Mouse (Mus musculus) layer of hippocampus, adult 11-12 months (tissue): ENCODE measurements around the gene Gjb4.
A peak's percentile ranks its signal among the peaks of the same experiment; 100 is the strongest.

ENCODE experiments used
- DNase-seq: peaks from one replicate; pipeline ENCODE4 v3.0.0; 2022; ENCODE audit warnings: low spot score

Gene Gjb4

DNA sequence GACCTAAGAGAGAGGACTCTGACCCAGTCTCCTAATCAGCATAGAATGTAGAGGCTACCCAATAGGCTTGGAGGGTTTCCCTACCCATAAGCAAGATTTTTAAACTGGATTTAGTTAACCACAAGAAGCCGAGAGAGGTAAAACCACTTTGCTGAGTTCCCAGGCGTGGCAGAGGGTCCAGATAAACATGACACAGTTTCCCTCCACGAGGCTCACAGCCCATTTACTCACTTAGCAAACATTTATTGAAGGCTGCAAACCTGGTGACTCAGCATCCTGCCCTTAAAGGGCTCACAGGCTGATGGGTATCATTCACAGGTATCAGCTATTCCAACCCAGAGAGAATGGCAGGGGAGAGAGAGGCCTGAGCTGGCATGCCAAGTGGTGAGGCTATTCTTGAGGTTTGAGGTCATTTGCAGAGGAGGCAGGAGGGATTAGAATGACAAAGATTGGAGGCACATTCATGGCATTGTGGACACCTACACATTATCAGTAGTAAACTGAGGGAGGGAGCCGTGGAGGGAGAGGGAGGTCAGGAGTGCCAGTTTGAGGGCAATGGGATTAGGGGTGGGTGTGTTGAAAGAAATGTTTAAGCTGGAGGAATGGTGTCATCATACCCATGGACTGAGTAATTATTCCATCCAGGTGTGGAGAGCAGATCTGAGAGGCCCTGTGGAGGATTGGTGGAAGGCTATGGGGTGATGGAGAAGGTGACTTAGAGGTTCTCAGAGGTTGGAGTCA lies 4.2 kb downstream of the Gjb4 start:
- no peak for DNase-seq

DNA sequence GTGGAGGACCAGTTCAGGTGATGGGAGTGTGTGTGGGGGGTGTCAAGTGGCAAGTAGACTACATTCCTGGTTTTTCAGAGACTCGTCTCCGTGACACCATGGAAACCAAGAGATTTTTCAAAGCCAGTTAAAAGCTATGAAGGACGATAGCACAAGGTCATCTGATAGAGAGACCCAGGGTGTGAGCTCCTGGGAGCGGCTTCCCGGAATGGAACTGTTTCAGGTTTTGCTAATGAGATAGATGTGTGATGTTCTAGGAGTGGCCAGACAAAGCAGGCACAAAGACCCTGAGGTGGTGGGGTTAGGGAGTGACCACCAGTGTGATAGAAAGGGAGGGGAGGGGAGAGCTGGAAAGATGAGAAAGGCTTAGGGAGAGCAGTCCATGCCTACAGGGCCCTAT lies 8.9 kb downstream of the Gjb4 start:
- no peak for DNase-seq

DNA sequence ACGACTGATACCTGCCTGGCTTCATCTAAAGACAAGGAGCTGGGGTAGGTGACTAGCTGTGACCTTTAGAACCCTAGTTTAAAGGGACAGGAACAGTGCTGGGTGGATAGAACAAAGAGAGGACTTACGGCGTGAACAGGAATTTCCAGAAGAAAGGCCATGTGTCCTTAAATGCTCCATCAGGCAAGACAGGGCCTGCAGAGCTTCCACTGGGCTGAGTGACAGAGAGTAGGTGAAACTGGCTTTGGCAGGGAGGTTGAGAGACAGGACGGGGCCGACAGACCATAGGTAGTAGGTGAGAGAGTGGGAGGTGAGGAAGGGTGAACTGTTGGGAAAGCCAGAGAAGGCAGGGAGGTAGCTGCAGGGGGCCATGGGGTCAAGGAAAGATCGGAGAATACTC lies 12.5 kb downstream of the Gjb4 start:
- DNase-seq: no peak

DNA sequence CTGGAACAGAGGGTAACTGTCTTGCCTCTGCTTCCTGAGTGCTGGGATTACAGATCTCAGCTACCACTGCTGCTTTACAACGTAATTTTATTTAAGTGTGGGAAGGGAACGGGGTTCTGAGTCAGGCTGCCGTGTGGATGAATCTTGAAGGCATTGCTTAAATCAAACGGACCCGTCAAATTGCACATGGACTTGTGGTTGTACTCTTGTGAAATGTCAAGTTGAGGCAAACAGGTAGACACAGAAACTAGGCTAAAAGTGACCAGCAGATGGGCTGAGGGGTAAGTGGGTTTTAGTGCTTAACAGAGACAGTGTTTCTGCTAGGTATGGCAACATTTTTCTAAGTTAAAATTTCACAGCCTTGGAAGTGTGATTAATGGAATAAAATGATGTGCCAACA lies 16.2 kb downstream of the Gjb4 start:
- no peak for DNase-seq

DNA sequence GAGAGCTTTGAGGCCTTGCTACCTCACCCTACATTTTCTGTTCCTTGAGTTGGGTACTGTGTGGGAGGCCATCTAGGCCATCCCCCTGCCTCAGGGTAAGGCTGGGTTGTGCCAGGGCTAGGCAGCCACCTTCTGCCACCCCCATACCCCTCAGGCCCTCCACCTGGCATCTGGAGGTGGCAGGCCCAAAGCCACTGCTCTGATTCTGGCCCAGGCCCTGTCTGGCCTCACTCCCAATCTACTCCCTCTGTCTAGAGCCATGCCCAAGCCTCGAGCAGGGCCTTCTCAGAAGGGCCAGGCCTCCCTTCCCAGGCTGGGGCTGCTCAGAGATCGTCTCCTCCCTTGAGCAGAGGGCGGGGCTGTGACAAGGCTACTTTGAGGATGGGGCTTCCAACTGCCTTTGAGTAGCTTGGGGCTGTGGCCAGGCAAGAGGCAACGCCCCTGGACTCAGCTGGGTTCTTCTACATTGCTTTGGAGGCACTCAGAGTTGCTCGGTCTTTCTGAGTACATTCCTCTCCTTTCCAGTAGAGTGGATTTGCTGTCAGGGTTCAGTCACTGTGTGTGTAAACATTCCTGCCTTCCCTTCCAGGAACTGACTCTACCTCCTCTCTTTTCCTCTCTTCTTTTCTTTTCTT lies 18.9 kb downstream of the Gjb4 start:
- no peak for DNase-seq

DNA sequence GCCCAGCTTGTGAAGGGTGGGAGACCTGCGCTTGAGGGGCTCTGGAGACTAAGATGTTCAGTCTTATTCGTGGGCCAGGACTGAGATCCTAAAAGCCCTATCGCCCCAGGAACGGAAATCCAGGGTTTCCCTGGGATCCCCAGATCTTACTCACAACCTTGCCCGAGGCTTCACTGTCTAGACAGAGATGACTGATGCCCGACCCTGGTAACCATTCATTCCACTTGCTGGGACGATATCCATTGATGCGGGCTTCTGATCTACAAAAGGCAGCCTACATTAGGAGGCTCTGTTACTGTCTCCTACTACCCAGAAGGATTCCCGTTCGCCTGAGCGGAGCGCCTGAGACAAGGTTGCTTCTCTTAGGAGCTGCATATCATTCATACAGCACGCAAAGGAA lies 22.7 kb downstream of the Gjb4 start:
- no peak for DNase-seq

DNA sequence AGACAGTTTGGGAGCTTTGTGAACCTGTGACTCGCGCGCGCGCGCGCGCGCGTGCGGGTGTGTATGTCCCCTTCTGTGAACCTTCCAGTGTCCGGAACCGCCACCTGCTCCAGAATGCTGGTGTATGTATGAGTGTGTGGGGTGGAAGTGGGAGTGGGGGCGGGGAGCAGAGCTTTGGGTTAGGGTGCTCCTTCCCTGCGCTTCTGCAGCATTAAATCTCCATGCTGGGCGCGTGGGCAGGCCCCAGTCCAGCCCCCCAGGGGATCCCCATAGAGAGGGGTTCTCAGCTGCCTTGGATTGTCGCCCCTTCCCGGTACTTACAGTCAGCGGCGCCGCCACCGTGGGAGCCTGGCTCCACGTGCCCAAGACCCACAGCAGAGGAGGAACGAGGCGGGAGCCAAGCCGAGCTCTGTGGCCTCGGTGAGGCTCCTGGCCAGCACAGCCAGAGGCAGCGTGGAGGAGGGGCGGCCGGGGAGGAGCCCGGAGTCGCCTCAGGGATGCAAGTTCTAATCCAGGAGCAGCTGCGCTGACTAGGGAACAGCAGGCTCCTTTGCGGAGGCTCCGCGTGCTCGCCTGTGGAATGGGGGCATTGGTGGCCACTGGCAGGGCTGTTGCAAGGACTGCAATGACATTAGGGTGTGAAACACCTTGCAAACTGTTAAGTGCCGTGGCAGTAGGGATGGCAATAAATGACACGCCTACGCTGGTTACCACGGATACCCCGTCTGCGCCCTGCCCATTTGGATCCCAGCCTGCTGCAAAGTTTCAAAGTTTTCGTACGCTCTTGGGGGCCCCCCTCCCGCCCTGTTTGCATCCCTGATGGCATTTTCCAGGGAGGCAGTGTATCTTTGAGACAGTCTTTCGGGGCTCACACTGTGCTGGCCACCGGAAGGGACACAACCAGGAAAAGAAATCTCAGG lies 23.4 kb downstream of the Gjb4 start, which contains the start of gene Gjb3:
Gjb3 (minus strand) TSS at position 664 of the 920 bp plus-strand sequence.
- no peak for DNase-seq

DNA sequence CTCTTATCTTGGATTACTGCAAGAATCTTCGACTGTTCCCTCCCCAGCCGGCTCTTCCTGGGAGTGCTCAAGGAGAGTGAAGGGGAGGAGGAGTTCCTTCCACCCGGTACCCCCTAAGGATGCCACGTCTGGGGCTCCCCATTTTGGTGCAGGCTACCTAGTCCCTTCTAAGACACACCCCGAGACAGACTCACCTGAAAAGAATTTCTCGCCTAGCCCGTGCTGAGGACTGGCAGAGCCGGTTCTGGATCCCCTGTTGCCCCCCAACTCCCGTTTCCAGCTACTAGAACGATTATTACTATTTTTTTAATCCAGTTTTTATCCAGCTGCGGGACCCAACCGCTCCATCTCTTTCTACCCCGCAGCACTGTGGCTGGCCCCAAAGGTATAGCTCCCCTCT lies 24.1 kb downstream of the Gjb4 start:
- no peak for DNase-seq

DNA sequence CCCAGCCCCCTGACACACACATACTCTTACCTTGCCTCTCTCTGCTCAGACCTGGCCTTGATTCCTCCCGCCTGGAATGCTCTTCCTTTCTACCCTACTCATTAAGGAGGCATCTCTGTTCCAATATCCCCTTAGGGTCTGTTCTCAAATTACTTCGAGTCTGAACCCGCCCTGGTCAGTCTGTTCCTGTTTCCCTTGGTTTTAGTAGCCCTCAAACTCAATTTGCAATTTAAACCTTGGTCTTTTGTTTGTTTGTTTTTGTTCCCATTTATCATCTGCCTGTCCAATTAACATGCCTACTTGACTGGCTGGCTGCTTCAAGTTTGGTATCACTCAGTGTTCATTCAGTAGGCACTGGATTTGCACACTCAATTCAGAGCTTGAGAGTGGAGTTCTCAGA lies 24.8 kb downstream of the Gjb4 start:
- DNase-seq: no peak

DNA sequence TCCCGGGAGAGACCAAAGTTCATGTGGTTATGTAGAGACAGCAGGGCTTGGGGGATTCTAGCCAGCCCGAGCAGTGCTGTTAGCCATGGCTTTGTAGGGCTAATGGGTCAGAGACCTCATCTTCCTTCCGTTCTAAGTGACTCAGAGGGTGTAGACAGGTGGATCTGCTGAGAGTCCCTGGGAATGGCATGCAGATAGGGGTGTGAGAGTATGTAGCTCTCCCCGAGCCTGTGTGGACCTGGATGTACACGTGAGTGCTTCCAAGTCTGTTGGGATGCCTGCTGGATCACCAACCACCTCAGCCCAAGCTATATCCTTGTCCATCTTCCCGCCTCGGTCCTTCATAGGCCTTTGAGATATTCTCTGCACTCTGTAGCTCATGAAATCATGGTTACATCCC lies 25.5 kb downstream of the Gjb4 start:
- DNase-seq: no peak

DNA sequence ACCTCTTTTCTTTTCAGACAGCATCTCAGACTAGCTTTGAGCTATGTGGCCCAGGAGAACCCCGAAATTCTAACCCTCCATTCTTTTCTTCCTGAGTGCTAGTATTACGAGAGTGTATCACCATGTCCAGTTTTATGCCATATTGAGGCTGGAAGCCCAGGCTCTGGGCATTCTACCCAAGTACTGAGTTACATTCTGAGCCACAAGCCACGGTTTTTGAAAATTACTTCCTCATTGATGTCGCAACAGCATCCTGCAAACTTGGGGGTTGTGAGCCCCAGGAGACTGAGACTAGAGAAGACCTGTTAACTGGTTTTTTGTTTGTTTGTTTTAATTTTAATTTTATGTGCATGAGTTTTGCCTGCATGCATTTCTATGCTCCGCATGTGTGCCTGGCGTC lies 26.1 kb downstream of the Gjb4 start:
- no peak for DNase-seq

DNA sequence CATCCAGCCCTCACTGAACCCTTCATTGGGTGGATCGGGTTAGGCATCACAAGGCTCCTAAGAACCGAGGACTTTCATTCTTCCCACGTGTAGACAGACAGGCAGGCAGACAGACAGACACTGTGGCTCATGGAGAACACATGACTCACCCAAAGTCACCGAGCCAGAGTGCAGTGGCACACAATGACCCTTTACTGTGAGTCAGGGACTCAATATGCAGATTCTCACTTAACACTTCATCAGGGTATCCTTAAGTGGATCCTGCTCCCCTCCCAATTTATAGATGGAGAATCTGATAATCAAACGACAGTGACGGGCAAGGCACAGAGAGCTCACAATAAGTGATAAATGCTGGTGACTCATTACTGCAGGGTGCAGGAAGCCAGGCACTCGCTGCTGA lies 26.6 kb downstream of the Gjb4 start:
- DNase-seq: no peak

DNA sequence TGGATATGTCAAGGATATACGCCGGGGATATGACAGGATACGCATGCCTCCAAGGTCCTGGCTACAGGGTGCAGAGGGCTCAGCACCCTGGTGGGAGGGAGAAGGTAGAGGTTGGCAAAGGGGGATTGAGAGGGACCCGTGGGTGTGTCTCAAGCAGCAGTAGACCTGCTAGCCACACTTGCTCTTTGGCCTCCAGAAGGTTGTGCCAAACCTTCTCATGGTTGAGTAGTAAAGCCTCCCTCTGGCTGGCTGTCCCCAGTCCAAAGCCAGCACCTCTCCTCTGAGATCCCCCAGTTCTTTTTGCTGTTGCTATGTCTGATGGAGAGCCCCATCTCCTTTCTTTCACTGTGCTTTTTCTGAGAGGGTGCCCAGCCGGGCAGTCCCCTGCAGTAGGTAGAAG lies 28.6 kb downstream of the Gjb4 start:
- DNase-seq: no peak

DNA sequence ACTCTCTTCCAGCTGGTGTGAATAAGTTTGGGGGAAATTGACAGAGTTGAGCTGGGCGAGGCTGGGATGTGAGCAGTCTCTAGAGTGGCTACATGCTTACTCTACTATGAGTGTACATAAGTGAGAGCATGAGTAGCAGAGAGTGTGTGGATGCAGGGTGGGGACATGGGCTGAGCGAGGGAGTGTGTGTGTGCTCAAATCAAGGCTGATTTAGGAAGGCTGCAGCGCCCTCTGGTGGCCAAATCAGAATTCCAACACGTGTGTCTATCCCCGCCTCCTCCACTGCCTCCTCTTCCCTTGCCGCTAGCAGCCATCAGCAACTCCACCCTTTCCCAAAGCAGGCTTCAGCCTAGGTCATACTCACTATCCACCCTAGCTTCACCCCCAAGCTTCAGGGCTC lies 29.1 kb downstream of the Gjb4 start:
- DNase-seq: peak; percentile 78

DNA sequence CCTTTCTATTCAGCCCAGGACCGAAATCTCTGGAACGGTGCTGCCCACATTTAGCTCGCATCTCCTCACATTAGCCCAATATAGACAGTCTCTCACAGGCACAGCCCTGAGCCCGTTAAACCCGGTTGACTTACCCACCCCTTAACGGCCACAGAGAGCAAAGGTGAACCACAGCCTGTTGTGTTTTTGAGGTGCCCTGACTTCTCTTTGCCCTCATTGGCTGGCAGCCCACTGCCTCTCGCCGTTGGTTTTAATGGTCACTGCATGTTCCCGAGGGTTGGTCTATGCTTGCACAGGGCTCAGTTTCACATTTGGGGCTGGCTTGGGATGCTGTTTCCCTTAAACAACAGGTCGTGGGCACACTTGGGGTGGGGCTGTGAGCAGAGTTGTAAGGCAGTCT lies 29.6 kb downstream of the Gjb4 start:
- DNase-seq: no peak

DNA sequence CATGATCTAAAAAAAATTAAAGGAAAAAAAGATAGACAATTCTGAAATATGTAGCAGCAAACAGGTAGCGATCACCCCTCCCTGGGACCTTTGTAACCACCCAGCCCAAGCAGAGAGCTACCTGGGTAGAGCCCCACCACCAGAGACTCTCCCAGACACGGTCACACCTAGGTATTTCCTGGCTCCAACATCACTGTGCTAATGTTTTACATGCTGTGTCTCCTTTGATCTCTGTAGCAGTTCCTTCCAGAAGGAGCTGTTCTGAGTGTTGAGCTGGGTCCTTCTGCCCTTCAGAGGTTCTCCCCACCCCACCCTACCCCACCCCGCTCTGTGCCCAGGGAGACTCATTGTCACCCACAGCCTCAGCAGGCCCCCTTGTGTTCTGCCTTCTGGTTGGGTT lies 30.2 kb downstream of the Gjb4 start:
- no peak for DNase-seq

DNA sequence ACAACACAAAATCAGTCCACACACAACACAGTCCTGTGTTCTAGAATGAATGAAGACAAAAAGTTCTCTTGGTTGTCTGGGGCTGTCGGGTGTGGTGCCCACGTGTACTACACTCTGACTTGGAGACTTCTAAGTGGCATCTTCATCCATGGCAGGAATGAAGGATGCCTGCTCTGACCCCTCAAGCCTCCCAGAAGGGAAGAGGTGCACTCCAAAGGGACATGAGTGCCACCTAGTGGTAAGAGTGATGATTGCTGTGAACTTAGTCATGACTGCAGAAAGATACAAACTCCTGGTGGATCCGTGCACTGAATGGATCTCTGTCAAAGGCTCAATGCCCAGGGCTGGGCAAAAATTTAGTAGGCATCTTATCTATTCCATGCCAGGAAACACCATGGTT lies 34.3 kb downstream of the Gjb4 start:
- peak; percentile 73 for DNase-seq

DNA sequence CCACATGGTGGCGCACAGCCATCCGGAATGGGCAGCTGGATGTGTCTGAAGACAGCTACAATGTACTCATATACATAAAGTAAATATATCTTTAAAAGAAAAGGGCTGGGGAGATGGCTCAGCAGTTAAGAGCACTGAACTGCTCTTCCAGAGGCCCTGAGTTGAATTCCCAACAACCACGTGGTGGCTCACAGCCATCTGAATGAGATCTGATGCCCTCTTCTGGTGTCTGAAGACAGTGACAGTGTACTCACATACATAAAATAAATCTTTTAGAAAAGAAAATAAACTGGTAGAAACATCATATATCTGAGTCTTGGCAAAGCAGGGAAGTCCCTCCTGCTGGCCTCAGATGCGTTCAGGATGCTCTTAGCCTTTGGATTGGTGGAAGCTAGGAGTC lies 36.7 kb downstream of the Gjb4 start:
- no peak for DNase-seq

DNA sequence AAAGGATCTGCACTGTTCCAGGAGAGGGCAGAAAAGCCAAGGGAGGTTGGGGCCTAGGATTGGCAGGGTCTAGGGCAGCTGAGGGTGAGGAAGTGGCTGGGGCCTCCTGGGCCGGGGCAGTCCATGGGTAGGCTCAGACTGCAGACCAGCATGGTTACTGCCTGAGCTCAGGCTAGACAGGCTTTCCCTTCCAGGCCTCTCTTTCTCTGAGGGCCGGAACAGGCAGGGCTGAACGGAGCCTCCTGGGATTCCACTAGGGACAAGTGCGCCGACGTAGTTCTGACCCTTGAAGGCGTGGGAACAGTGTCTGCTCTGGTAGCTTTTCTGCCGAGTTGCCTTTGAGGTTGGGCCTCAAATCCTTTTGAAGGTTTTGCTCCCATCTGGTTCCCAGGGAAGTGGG lies 38.1 kb downstream of the Gjb4 start:
- no peak for DNase-seq

DNA sequence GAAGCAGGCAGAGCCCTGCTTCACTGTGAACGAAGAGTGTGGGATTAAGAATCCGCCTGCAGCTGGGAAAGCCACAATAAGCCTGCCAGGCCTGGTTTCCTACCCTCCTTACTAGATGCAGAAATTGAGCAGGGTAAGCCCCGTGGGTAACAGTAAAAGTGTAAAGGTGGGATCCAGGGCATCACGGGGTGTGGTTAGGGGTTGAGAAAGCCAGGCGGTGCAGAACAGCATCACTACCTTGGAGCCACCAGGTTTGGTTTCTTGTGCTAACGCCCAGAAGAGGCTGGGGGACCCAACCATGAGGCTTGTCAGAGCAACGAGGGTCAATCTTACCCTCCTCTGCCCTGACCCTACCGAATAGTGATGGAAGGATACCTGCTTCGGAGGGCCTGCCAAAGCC lies 39.3 kb downstream of the Gjb4 start:
- no peak for DNase-seq

DNA sequence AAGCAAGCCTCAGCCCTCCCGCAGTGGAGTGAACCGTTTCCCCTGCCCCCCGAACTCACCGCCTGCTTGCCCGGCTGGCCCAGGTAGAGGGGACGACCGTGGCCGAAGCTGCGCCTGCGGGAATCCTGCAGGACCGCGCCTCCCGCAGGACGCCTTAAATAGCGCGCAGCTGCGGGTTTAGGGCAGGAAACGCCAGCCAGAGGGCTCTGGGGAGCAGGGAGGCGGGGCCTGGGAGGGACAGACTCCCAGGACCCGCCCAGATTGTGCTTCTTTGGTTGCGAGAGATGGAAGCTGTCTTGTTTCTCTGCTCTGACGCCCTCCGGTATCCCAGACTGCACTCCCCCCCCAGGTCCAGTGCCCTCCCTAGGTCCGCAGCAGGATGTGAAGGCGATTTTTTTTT lies 40.0 kb downstream of the Gjb4 start, which contains the start of gene Gja4:
Gja4 (minus strand) TSS at position 179 of the 400 bp plus-strand sequence.
- DNase-seq: peak; percentile 45

DNA sequence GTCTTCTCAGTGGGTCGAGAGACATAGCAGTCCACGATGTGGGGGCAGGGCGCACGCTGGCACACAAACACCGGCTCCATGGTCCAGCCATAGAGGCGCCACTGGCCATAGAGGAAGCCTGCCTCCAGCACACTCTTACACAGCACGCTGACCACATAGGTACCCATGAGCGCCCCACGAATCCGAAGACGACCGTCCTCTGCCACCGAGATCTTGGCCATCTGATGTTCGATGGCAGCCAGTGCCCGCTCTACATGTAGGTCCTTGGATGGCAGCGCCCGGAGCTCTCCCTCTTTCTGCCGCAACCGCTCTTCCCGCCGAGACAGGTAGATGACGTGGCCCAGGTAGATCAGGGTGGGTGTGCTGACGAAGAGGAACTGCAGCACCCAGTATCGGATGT lies 41.5 kb downstream of the Gjb4 start:
- no peak for DNase-seq

DNA sequence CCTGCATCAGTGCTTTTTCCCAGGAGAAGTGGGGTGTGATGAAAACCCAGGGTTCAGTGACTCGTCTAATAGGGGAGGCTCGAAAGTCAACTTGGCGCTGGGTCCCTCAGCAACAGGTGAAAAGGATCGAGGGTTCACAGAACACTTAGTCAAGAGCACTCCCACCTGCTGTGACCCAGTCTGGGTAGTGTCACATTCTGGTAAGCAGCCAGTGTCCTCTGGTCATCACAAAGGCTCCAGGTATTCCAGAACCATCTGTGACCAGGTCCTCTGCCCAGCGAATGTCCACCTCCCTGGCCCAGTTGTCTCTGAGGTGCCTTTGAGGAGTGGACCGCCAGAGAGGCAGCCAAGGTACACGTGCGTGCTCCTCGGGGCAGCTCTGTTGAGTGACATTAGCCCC lies 42.3 kb downstream of the Gjb4 start:
- DNase-seq: no peak
